Mouse (Mus musculus) erythroblast, embryonic 14.5 days (primary cell): ENCODE results near the gene Nav3. TPM values are rescaled to one million over a fixed set of nuclear protein-coding genes. Genes with fewer than 3 reads are reported as not detected.

Source experiments
- H3K27me3 ChIP-seq: 2 replicates; pipeline ENCODE4 v1.6.1; 2012; ENCODE audit warnings: inconsistent platforms; ENCODE audit not compliant: control insufficient read depth
- H3K36me3 ChIP-seq: 2 replicates; pipeline ENCODE4 v1.6.1; 2012; ENCODE audit warnings: mild to moderate bottlenecking, inconsistent platforms; ENCODE audit not compliant: control insufficient read depth
- H3K4me1 ChIP-seq: 2 replicates; pipeline ENCODE4 v1.6.1; 2012; ENCODE audit warnings: inconsistent platforms; ENCODE audit not compliant: control insufficient read depth
- H3K4me3 ChIP-seq: replicated peaks from 2 replicates; pipeline ENCODE3; 2012; ENCODE audit warnings: moderate library complexity, mild to moderate bottlenecking, inconsistent platforms
- H3K9me3 ChIP-seq: 2 replicates; pipeline ENCODE4 v1.6.1; 2012; ENCODE audit warnings: low read length, inconsistent platforms, mixed read lengths; ENCODE audit not compliant: control insufficient read depth
- GATA1 ChIP-seq: IDR thresholded peaks from 2 replicates; pipeline ENCODE4 v1.6.1; 2012; ENCODE audit warnings: low read length, inconsistent platforms, mixed read lengths
- TAL1 ChIP-seq: IDR thresholded peaks from 3 replicates; pipeline ENCODE4 v1.6.1; 2012; ENCODE audit warnings: low read length, inconsistent platforms, mixed read lengths
- polyA plus RNA-seq: library from polyadenylated mRNA; stranded (reverse); fragments of >175 nt; gene quantifications from 2 replicates; pipeline ENCODE4 v1.2.3, GENCODE M21; 2012

The Nav3 gene
- polyA plus RNA-seq, 1 experiment, result not detected

DNA sequence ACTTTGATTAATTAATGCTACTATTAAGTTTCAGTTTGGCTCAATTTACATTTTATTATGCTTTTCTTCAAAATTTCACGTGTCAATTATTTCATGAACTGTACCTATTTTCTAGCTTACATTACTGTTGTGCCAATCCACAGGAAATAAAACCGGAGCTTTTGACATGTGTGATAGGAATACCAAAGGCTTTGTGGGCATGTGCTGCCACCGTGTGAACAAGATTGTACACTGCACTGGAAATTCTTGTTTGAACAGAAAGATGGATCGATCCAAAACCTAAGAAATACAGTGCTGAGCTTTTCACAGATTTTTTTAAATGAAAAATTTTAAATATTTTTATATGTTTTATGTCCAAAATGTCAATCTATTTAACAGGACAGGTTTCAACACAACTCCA is 591.3 kb downstream of the Nav3 start:
- TF ChIP-seq GATA1, result no peak
- Histone ChIP-seq H3K27me3 (no peaks in the 10 kb centered on the region), H3K9me3 (no peaks in the 10 kb centered on the region), H3K4me3 (no peak overlapping the region), H3K4me1 (no peaks in the 10 kb centered on the region), H3K36me3 (no peaks in the 10 kb centered on the region)

GRCm38 (mm10) chr10:109861275-109861674 is 594.7 kb downstream of the Nav3 start:
- Histone ChIP-seq H3K4me3 (no peak overlapping the region), H3K36me3 (no peaks in the 10 kb centered on the region), H3K9me3 (no peaks in the 10 kb centered on the region), H3K4me1 (no peaks in the 10 kb centered on the region), H3K27me3 (no peaks in the 10 kb centered on the region)
- TF ChIP-seq GATA1, result no peak
- no peak for TF ChIP-seq TAL1

DNA sequence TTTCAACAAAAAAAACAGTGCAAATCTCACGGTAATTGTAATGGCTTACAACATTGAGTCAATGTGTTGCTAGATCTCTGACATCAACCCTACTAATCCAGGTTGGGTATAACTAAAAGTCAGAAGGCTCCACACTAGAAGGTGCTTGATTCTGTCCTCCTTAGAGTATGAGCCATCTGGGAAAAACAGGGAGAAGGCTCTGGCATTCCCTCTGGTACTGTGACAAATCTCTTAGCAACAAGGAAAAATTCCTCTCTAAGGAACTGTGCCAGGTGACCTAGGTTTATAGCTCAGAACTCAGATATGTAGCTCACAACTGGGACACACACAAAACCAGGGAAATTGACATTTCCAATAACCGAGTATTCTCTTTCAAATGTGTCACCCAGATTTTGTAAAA is 597.4 kb downstream of the Nav3 start:
- TF ChIP-seq GATA1, result no peak
- TF ChIP-seq TAL1, result no peak

DNA sequence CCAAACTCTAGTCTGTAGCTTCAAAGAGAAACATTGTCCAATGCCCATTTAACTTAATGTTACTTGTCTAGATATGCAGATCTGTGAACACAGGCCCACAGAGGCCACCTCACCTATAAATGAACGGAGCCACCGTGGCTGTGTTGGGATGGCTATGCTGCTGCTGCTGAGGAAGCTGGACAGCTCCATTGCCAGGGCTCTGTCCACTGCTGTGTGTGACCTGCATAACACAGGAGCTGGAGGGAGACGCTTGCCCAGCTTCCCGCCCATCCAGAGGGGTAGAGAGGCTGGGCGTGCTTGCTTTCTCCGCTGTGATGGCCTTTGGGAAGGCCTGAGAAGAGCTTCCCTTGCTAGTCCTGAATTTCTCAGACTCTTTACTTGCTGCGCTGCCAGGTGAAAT is 603.6 kb downstream of the Nav3 start:
- no peaks in the 10 kb centered on the region for H3K4me1 ChIP-seq
- no peak for TF ChIP-seq GATA1
- no peak for TF ChIP-seq TAL1
- H3K9me3 ChIP-seq, result peaks cover 3% of the 10 kb centered on the region
- no peak overlapping the region for H3K4me3 ChIP-seq
- no peaks in the 10 kb centered on the region for H3K27me3 ChIP-seq
- H3K36me3 ChIP-seq, result no peaks in the 10 kb centered on the region

More for the DNA sequence above, 597.4 kb downstream of the Nav3 start:
- no peak overlapping the region for H3K4me3 ChIP-seq
- H3K4me1 ChIP-seq, result no peaks in the 10 kb centered on the region
- no peaks in the 10 kb centered on the region for H3K27me3 ChIP-seq
- no peaks in the 10 kb centered on the region for H3K9me3 ChIP-seq
- no peaks in the 10 kb centered on the region for H3K36me3 ChIP-seq

DNA sequence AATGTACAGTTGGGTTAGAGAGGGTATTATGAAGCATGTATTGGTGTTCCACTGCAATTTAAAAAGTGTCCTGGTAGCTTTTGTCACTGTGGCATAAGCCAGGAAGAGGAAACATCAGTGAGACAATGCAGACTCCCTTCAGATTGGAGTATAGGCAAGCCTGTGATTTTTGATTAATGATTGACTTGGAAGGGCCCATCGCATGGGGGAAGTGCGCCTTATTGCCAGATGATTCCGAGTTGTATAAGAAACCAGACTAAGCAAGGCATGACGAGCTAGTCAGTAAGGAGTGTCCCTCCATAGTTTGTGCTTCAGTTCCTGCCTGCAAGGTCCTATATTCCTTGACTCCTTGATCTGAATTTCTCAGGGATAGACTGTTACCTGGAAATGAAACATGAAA is 608.4 kb downstream of the Nav3 start:
- no peak for TF ChIP-seq TAL1
- no peak for TF ChIP-seq GATA1
- H3K4me1 ChIP-seq, result no peaks in the 10 kb centered on the region
- no peak overlapping the region for H3K4me3 ChIP-seq
- H3K36me3 ChIP-seq, result no peaks in the 10 kb centered on the region
- H3K9me3 ChIP-seq, result no peaks in the 10 kb centered on the region; the same call in 1 of the 2 replicates
- H3K27me3 ChIP-seq, result no peaks in the 10 kb centered on the region

GRCm38 (mm10) chr10:109843661-109844060 is 612.3 kb downstream of the Nav3 start:
- H3K27me3 ChIP-seq, result no peaks in the 10 kb centered on the region
- no peak overlapping the region for H3K4me3 ChIP-seq
- no peaks in the 10 kb centered on the region for H3K9me3 ChIP-seq
- H3K4me1 ChIP-seq, result no peaks in the 10 kb centered on the region
- TF ChIP-seq TAL1, result no peak
- no peak for TF ChIP-seq GATA1
- no peaks in the 10 kb centered on the region for H3K36me3 ChIP-seq

GRCm38 (mm10) chr10:109832768-109833291 is 623.2 kb downstream of the Nav3 start:
- no peaks in the 10 kb centered on the region for H3K4me1 ChIP-seq
- H3K4me3 ChIP-seq, result no peak overlapping the region
- no peaks in the 10 kb centered on the region for H3K27me3 ChIP-seq
- H3K36me3 ChIP-seq, result no peaks in the 10 kb centered on the region
- TF ChIP-seq GATA1, result no peak
- no peak for TF ChIP-seq TAL1
- H3K9me3 ChIP-seq, result peaks cover 4% of the 10 kb centered on the region

- Histone ChIP-seq H3K36me3 (no peaks in the 10 kb centered on the region), H3K4me1 (no peaks in the 10 kb centered on the region), H3K4me3 (no peak overlapping the region), H3K27me3 (no peaks in the 10 kb centered on the region), H3K9me3 (peaks cover 3% of the 10 kb centered on the region; the same call in 1 of the 2 replicates)
- TF ChIP-seq TAL1, result no peak
- no peak for TF ChIP-seq GATA1
Observed at GRCm38 (mm10) chr10:109806782-109807493, 649.1 kb downstream of the Nav3 start.

- no peaks in the 10 kb centered on the region for H3K36me3 ChIP-seq
- no peak overlapping the region for H3K4me3 ChIP-seq
- H3K4me1 ChIP-seq, result no peaks in the 10 kb centered on the region
- H3K9me3 ChIP-seq, result no peaks in the 10 kb centered on the region
- no peaks in the 10 kb centered on the region for H3K27me3 ChIP-seq
- TF ChIP-seq TAL1 (no peak), GATA1 (no peak)
Observed at GRCm38 (mm10) chr10:109803441-109803840, 652.6 kb downstream of the Nav3 start.
